Mouse (Mus musculus): ENCODE measurements at regions not wholly inside any gene's neighbourhood (a gene's known extent, or its start where the extent isn't known, plus 50 kb on each side); places are given as distances from the start of the nearest gene placed in this dataset.

- no peak for TF ChIP-seq POLR2A (IDR thresholded peaks at IDR 0.05; ENCODE audit: insufficient read depth, low read depth, low read length)
- TF ChIP-seq CTCF (IDR thresholded peaks at IDR 0.05) = no peak
- no peak for TF ChIP-seq EP300 (IDR thresholded peaks at IDR 0.05; ENCODE audit: insufficient read depth, low read depth, low read length)
Observed at GRCm38 (mm10) chr13:31154066-31154465, 180.1 kb downstream of the Gm5447 start.

Measured in heart, adult 2 months (tissue).